Mouse (Mus musculus): ENCODE data around the gene Gm10160.

DNA sequence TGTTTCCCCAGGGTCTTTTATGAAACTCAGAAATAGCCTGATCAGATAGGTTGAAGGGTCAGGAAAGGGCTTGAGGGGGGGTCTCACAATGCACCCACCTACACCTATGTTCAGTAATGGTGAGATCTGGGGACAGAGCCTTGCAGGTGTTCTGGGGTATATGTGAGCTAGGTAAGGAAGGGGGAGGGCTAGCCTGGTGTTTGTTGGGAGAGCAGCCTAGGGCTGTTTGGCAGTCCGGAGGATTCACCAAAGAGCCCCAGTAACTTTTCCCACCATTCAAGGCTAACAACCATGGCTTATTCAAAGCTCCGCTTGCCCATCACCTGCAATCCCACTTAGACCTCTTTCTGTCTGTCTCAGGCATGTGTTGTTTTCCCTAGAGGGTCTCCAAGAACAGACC, 5.9 kb upstream of the Gm10160 start:
- TF ChIP-seq CTCF (conservative IDR thresholded peaks at IDR 0.05; ENCODE audit: low read length), result no peak
- no peak for TF ChIP-seq POU5F1 (IDR thresholded peaks at IDR 0.05; ENCODE audit: borderline replicate concordance, low read length)
- TF ChIP-seq NANOG (IDR thresholded peaks at IDR 0.05; ENCODE audit: borderline replicate concordance, low read length), result no peak
